Mouse (Mus musculus) cerebellum, adult 18-20 months (tissue): Measurements from ENCODE around the gene Ckap5.
A peak's percentile ranks its signal among the peaks of the same experiment; 100 is the strongest.

Experiments
- DNase-seq, 2 experiments: peaks; one replicate each; pipeline ENCODE4 v3.0.0; 2021

Ckap5 gene

DNA sequence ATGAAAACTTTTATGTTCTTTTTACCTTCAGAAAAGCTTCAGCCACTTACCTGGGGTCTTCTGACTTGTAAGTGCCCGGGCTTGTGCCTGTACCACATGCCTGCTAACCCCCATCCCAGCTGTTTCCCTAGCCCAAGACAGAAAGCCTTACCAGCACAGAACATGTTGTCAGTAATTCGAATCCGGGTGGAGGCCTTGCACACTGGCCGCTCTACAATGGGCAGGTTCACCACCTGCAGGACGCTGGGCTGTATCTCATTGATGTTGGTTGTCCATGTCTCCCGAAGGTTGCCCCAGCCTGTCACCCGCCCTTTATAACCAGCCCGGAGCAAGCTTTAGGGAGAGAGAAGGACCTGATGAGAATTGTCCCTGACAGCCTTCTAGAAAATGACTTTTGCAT, 101.6 kb downstream of the Ckap5 start:
- DNase-seq: no peak

DNA sequence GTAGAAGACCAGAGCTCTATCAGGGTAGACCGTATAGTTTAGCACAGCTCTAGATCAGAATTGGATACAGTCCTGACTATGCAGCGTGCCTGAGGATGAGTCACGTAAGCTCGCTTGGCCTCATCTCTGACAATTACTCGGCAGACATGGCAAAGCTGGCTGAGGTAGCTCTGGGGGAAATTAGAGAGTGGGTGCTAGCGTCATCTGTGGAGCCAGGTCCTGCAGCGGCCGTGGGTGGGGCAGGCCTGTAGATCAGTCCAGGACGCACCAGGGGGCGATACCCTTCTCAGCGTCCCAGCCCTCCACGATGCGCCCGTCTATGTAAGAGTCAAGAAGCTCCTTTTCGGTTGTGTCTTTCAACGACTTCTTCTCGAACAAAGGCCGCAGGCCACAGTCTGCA, 103.1 kb downstream of the Ckap5 start:
- no peak for DNase-seq

DNA sequence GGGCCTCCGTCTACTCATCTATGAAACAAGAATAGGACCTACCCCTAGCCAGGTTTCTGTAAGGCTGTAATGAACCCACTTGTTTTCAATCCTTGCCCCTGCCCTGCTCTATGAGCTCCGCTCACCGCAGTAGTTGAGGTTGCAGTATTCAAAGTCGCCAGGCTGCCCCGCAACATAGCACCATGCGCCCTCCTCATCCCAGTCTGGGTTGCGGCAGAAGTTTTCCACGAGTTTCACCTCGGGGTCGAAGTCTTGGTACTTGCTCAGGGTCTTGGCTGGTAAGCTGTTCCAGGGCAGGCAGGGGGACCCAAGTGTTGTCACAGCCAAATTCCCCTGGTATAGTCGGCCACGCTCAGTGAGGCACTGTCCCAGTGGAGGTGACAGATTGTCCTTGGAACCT, 103.8 kb downstream of the Ckap5 start:
- DNase-seq: no peak

DNA sequence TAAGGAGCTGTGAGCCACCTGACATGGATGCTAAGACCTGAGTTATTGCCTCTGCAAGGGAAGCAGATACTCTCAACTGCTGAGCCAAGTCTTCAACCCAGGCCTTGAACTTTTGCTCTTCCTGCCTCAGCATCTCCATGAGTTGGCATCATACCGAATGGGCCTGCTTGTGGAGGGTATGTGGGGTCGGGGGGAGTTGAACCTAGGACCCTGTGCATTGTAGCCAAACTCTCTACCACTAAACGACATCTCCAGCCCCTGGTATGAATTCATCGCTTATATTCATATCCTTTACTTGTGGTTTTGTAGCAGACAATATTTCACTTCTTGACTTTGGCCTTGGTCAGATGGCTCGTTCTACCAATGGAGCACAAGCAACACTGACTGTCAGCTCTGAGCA, 105.3 kb downstream of the Ckap5 start:
- no peak for DNase-seq

DNA sequence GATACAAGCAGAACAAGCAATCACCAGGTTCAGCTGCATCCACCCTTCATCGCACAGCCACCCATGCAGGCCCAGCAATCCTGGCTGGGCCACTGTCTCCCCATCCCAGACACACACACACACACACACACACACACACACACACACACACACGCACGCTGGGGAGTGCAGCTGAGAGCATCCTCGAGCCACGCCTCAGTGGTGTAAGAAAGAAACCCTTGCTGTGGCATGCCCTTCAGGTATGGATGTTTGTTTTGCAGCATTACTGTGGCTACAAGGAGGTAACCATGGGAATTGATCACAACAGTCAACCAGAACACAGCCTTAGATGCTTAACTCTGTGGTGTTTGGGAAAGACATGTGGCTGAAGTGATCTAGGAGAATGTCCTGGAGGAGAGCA, 105.8 kb downstream of the Ckap5 start:
- DNase-seq: no peak

DNA sequence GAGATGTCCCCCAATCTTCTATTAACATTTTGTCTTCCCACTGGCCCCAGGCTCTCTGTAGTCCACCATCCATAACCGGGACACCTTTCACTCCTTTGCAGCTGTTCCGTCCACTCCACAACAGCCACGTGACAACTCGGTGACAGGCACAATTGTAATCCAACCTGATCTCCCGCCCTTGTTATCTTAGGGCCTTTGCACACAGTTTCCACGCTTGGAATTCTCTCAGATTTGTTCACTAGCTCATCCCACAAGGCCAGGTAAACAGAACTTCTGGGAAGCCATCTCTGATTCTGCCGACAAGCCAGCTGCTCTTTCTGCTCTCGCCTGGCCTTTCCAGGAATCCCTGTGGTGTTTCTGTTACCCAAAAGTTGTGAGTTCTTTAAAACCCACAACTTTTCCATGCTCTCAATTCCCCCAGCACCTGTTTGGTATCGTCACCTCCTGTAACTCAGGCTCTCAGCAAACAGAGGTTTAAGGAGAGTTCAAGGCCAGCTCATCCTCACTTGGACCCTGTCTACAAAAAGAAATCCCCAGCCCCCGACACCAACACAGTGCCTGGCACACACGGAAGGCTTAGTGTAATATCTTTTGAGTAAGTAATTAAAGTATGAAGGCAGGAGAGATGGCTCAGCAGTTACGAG, 106.9 kb downstream of the Ckap5 start:
- no peak for DNase-seq

DNA sequence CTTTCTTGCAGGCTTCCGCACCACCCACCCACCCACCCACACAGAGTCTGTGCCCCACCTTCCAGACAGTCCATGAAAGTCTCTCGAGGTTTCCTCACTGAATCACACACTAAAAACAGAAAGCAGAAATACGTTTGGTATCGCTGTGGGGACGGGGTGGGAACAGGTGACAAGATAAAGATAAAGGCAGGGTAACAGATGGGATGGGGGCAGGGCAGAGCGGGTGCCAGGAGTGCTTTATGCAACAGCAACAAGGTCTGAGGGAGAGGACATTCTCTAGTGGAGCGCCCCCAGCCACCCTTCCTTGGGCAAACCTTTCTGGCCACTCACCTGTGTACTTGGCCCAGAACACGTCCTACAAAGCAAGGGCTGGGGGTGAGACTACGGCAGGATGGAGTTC, 108.3 kb downstream of the Ckap5 start:
- DNase-seq: peak; percentile 40

DNA sequence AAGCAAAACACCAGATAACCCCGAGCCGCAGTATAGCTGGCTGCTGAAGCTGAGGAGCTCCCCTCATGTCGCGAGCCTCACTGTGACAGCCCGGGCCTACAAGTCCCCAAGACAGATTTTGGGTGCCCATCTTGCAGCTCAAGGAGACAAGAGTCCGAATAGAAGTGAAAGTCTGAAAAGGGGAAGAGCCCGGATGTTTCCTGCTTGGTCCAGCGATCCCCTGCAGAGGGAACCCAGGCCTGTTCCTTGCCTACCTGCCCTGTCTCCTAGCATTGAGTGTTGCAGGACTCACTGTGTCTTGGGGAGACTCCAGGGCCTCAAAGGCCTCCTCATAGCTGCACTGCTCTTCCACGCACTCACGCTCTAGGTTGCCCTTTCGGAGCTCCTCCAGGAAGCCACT, 108.9 kb downstream of the Ckap5 start:
- DNase-seq: no peak

DNA sequence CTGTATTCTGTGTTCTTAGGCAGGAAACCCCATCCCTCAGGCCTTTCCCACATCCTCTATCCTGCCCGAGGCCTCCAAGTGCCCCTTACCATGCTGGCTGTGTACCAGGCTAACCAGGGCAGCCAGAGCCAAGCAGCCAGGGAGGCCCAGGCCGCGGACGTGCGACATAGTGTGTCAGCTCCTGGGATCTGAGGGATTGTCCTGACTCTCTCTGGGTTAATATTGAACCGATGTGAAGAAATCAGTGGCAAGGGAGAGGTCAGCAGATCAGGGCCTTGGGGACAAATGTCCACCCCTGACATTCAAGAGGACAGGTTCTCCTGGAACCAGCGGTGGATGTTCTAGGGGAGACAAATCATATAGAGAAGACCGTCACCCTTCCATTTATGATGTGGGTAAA, 109.7 kb downstream of the Ckap5 start, which contains the start of gene F2:
Gene F2 (minus strand): TSS at position 186 of the 400 bp plus-strand sequence.
- DNase-seq: no peak

DNA sequence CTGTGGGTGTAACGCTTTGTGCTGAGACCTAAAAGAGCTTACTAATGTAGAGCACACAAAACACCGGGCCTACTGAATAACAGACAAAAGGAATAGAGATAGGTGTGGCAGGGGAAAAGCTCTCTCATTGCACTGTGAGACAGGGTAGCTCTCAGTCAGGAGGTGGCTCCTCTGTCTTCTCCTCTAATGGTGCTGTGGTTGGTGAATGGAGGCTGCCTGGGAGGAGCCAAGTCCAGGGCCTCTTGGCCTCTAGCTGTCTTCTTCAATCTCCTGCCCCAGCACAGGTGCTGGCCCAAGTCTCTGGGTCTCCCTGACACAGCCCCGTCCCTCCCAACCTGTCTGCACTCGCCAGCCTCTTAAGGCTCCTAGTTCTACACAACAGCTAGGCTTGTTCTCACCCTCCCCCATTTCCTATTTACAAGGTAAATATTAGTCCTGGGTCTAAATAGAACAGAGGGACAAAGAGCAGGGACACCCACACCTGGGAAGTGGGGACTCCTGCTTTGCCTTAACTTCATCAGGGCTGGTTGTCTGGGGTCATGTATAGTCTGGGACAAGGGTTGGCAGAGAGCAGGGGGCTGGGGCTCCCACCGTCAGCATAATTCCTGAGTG, 110.3 kb downstream of the Ckap5 start:
- DNase-seq: no peak

DNA sequence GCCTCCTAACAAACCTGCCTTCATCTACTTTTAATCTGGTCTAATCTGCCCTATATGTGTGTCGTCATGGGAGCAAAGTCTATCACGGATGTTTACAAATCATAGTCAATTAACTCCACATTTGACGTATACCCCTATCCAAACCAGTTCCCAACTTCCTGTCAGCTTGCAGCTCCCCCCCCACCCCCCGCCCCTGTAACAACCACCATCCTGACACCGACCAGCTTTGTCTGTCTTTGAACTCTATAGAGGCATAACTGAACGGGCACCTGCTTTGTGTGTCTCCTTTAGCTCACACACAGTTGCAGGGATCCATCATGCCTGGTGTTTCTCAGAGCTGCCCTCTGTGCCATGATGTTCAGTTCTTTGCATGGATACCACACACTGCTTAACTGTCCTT, 112.4 kb downstream of the Ckap5 start:
- no peak for DNase-seq

DNA sequence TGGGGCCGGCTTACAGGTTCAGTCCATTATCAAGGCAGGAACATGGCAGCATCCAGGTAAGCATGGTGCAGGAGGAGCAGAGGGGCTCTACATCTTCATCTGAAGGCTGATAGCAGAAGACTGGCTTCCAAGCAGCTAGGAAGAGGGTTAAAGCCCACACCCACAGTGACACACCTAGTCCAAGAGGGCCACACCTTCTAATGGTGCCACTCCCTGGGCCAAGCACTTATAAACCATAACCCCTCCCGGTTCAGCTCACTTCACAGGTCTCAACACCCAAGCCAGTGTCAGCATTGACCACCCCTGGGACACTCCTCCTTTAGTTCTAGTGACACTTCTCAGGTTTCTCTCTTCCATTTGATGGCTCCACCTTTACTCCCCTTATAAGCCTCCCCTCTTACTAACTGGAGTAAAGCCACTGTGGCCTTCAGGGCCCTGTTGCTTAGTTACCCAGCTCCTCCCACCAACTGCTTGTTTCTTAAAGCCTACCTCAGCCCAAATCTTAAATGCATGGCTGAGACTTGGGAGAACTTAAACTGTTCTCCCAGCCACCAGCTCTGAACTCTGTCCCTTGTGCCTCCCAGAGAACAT, 116.4 kb downstream of the Ckap5 start:
- no peak for DNase-seq

DNA sequence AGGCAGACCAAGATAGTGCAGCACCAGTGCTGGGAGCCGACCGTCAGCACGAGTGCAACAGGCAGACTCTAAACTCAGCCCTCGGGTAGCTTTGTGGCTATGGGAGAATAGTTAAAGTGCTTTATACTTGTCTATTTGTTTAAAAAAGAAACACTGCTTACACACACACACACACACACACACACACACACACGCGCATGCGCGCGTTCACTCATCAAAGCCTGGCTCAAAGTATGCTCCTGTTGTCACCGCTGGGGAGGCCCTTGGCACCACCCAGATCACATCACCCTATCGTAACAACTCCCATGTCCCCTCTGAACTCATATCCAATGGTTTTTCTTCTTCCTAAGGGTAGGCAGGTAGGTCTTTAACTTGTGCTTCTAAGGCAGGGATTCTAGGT, 117.5 kb downstream of the Ckap5 start:
- no peak for DNase-seq

DNA sequence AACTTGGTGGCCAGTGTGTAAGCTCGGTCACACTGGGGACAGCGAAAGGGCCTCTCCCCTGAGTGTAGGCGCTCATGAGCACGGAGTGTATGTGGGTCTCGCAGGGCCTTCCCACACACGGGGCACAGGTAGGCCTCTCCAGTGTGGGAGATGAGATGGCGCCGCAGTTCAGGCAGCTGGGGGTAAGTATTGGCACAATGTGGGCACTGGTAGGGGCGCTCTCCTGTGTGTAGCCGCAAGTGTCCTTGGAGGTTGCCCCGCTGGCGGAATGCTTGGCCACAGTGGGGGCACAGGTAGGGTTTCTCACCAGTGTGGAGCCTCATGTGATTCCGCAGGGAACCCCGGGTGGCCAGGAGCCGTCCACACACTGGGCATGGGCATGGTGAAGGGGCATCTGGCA, 118.8 kb downstream of the Ckap5 start:
- DNase-seq: no peak

DNA sequence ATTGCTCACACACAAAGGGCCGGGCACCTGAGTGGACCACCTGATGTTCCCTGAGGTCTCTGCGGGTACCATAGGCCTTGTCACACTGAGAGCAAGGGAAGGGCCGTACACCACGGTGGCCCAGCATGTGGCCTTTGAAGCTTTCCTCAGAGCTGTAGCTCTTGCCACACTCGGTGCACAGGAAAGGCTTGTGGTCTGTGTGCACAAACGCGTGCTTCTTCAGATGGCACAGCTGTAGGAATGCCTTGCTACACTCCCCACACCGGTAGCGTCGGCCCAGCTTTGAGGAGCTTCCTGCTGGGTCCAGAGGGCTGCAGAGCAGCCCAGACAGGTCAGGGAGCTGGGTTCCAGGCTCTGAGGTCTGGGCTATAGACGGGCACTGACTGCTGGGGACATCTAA, 119.2 kb downstream of the Ckap5 start:
- no peak for DNase-seq

DNA sequence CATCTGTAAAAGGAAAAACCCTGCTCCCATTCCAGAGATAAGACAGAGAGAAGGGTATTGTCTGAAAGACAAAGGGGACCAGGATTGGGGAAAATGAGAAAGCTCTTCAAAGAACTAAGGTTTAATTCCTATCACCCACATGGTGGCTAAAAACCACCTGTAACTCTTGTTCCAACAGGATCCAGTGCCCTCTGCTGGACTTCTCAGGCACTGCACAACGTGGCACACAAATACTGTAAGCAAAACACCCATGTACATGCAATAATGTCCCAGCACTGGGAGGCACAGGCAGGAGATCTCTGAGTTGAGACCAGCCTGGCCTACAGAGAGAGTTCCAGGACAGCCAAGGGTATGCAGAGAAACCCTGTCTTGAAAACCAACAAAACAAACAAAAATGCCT, 120.2 kb downstream of the Ckap5 start:
- DNase-seq: peak; percentile 64

DNA sequence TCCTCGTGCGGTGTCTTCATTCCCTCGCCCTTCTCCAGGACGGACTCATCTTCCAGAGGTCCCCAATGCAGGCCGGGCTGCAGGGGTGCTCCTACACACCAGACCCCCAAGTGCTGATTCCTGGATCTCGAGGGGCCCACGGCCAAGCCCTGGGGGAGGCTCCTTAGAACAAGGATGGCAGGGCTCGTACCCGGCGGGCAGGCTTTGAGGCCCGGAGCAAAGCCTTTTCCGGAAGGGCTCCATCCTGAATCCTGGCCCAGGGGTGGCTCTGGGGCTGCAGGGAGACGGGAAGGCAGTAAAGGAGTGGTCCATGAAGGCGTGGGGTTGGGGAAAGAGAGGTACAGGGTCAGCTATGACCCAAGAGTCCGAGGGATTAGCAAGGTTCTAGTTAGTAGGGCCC, 122.6 kb downstream of the Ckap5 start:
- peak in 1 of 2 experiments; percentile 30 for DNase-seq

DNA sequence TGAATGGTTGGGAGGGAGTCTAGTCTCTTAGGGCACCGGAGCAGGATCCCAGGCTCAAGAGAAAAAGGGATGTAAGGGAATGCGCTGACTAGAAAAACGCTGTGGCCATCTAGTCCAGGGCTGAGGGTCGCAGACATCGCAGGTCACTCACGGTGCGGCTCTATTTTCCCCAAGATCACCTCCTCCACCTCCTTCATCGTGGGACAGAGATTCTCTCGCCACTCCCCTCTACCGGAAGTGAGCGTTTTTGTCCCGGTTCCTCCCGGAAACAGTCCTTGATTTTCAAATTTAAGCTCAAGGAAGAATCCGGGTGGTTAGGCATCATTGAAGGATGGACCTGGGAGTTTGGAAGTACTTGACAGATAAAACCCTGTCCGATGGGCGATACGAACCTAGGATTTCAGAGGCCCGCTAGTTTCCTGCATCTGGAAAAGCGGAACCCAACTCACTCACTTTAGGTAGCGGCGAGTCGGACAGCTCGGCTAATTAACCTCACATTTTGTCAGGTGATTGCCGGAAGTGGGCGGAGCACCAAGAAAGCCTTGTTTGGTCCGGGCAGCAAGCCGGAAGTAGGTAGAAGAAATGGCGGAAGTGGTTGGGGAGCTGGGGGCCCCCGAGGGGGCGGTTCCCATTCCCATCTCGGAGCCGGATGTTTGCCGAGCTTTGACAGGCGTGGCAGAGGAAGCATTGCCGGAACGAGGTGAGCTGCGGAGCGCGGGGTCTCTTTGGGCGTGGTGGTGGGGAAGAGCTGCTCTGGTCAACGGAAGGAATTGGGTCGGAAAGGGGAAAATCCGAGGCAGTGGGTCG, 123.2 kb downstream of the Ckap5 start, which contains the start of the genes Zfp408 and Arhgap1:
Gene Zfp408 (minus strand): TSS at position 239 of the 807 bp plus-strand sequence.
Gene Arhgap1 (plus strand): TSS at position 308 of the 807 bp plus-strand sequence.
- DNase-seq: peak; percentile 97

DNA sequence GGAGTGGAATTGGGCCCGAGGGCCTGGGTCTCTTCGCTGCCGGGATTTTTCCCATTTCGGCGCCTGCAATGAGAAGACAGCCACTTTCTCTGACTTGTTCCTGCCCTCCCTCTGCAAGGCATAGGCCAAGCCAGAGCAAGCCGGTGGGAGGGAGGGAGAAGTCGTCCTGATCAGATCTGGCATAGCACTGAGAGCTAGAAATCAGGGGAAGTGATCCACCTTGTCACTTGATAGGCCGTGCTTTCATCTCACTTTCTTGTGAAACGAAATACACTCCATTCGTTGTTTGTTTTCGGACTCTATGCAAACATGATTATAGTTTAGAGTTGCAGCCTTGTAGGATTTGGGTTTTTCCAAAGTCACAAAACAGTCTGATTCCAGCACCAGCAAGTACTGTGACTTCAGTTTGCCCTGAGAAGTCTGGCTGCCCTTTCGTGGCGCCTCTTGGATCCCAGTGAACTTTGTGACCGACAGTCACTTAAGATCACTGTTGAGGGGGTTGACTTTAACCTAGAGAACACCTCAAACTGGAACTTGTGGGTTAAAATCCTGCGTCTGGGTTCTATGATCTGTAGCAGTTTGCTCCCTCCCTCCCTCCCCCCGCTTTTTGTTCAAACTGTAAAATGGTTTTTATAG, 123.9 kb downstream of the Ckap5 start:
- DNase-seq: no peak

DNA sequence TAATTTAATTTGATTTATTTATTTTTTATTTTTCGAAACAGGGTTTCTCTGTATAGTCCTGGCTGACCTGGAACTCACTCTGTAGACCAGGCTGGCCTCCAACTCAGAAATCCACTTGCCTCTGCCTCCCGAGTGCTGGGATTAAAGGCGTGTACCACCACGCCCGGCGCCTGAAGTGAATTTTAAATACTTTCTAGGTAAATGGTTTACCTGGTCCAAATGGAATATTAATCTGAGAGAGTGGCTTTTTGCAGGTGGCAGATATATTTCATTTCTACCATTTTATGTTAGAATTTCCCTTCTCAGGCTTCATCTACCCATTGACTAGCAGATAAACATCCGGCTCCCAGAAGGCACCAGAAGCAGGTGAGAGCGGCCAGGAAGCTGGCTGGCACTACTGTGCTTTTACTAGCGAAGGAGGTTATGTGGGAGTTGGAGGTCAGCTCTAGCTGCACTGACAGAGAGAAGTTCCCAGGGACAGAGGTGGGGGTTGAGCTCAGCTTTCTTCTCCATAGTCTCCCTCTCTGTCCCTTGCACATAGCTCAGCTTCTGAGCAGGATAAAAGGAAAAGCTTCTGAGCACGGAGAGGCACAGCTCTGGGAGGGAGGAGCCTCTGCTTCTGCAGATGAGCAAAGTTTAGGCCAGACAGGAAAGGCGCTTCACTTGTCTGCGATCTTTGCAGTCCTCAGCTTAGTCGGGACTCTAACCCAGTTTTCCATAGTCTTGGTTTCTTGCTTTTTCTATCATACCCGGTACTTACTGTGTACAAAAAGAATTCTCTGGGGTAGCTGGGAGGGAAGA, 125.1 kb downstream of the Ckap5 start:
- no peak for DNase-seq

DNA sequence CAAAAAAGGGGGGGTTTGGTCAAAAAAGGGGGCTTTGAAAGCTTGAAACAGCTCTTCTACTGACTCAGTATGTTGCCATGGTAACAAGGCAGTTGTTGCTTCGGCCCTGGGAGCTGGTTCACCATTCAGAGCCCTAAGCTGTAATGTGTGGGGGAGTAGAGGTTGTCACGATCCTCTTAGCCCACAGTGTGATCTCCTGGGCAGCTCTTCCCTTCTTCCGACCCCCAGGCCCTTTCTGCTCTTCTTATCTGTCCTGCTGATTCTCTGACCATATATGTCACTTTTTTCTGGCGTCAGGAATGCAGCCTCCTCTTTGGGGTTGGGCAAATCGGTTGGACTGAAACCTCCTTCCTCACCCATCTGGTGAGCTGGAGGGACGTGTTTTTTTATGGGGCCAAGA, 126.3 kb downstream of the Ckap5 start:
- no peak for DNase-seq

DNA sequence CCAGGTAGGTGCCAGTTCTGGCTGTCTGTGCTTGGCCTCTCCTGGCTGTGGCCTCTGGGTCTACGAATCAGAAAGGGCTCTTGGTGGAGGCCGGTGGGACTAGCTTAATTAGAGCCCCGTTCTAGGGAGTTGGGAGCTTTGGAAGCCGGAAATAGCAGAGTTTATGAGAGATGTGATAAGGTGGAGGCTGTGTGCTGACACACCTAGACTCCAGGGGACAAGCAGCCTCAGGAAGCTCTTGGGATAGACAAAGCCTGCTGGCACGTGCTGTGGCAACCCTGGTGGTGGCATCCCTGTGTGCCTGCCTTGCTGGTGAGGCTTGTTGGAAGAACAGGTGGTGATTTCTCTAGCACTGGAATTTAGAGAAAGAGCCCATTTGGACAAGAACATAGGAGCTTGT, 128.8 kb downstream of the Ckap5 start:
- DNase-seq: no peak
